Mouse (Mus musculus) T-helper 17 cell (primary cell): Measurements from ENCODE around the gene Rag2.

ENCODE experiments used
- in situ Hi-C, 2 experiments: fragments of 300-600 bp; cut with MboI, MseI; formaldehyde crosslinking; loops; 1 replicate in 1 of 2; 2 replicates in 1 of 2; pipeline ENCODE4 v1.15.1; 2025; ENCODE audit warnings: high pct_unique_total_duplicates in 2 of 2

Rag2 gene

GRCm38 (mm10) chr2:101624011-101624410, 507 bp upstream of the Rag2 start:
- in situ Hi-C loops = no loop called here

DNA sequence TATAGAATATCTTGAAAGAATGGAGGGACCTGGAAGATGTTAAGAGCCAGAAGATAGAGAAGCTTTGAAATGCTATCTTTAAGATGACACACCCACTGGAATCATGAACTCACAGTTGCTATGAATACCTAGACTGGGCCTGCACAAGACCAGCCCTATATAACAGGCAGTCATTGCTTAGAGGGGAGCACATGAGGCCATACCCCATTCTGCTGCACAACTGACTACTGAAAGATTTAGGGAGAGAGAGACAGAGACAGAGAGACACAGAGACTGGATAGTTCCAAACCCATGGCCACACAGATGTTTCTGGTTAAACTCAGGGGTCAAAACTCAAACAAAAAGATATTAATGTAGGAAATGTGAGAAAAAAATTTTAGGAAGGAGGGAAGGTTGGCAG, 2.7 kb downstream of the Rag2 start:
- in situ Hi-C loops = no loop called here

DNA sequence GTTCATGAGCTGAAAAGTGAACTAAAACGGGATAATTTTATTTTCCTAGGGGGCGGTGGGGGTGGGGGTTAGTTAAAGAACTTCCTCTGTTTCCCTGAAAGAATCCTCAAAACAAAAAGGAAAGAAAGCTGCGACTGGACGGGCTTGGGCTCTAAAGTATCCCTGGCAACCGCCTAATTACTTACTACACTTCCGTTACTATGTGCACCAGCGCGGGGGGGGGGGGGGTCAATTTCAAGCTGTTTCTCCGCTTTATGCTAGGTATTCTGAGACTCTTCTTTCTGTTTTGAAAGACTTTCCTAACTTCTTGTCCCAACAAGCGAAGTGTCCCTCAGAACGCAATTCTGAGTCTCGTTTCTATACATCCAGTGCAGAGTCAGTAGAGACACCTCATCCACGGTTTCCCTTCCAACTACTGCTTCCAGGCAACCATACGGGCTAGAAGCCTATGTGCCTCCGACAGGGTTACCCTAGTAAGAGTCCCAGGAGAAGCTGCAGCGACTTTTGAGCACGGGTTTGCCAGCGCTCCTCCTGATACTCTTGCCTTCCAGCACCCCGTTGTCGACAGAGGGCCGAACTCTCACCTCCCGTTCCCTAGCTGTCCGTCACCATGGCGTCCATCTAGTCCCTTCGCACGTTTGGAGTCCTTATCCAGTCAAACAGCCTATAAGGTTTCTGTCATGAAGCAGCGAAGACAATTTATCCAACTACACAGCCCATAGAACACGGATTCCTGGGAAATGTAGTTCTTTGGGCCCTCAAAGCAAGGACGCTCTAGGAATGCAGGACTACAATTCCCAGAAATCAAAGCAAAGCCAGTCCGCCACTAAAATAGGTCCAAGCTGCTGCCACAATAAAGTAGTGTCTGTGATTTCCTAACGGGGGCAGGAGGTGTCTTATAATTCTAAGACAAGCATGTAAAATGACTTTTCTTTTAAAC, 4.0 kb downstream of the Rag2 start:
- in situ Hi-C loops = no loop called here

- in situ Hi-C loops = no loop called here
Observed at GRCm38 (mm10) chr2:101638979-101639839, 14.7 kb downstream of the Rag2 start.

DNA sequence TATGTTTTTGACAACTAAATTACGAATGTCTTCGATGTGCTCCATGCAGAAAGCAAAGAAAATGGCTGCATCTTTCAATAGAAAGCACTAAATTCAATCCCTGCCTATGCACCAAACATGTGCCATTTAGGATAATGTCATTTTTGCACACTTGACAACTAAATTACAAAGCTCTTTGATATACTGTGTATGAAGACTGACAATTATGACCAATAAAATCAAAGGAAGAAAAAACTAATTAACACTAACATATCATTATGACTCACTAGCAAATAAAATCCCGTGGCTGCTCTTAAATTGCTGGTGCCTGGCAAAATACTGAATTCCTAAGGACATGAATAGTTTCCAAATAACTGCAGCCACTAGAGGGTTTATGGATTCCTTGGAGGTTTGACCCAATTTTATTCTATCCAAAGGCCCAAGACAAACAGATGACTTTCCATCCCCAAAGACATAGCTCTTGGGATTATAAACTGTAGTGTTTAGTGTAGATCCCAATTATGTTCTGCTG, 15.4 kb downstream of the Rag2 start:
- in situ Hi-C loops = no loop called here

DNA sequence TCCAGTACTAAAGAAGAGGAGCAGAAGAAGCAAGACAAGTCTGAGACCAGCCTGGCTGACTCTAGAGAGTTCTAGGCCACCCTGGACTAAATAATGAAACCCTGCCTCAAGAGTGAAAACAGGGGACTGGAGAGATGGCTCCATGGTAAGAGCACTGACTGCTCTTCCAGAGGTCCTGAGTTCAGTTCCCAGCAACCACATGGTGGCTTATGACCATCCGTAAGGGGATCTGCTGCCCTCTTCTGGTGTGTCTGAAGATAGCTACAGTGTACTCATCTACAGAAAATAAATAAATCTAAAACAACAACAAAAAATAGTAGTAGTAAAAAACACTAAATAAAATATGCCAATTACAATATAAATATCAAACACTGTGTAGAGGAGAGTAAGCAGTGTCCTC, 21.3 kb downstream of the Rag2 start:
- in situ Hi-C loops = loop anchor here in 1 of 2 experiments (5.0 kb wide), 1 partner anchor 99 kb away; no protein-coding TSS in a partner anchor

DNA sequence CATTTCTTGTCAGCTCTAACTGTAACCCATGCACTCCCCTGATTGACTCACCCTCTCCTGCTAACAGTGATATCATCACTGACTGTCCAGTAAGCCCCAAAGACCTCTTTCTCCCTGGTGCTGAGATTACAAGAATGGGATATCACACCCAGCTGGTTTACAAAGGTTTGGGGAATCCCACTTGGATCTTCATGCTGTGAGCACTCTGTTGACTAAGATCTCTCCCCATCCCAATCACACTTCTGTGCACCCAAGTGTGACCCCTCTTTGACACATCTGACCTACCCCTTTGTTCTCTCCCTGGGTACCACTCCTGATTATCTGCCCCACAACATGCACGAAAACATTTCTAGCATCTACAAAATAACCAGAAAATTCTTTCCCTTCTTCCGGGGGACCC, 23.8 kb downstream of the Rag2 start:
- in situ Hi-C loops = loop anchor here in 1 of 2 experiments (5.0 kb wide), 1 partner anchor 101 kb away; no protein-coding TSS in a partner anchor

GRCm38 (mm10) chr2:101649114-101649671, 24.7 kb downstream of the Rag2 start, which contains the start of the genes Rag1 and B230118H07Rik:
Gene Rag1, minus strand, starts transcription at chr2:101649501.
Gene B230118H07Rik, minus strand, starts transcription at chr2:101649532.
- in situ Hi-C loops = loop anchor here in 1 of 2 experiments (5.0 kb wide), 1 partner anchor 102 kb away; no protein-coding TSS in a partner anchor

DNA sequence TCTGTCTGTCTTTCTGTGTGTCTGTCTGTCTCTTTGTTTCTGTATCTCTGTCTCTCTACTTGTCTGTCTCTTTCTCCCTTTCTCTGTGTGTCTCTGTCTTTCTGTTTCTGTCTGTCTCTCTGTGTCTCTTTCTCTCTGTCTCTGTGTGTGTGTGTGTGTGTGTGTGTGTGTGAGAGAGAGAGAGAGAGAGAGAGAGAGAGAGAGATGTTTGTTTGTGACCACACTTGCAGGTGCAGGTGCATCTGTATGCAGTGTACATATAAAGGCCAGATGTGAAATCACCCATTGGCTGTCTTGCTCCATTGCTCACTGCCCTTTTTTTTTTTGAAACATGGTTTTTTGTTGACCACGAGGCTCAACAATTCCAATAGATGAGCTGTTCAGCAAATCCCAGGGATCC, 25.9 kb downstream of the Rag2 start:
- in situ Hi-C loops = loop anchor here in 1 of 2 experiments (5.0 kb wide), 1 partner anchor 178 kb away; no protein-coding TSS in a partner anchor

DNA sequence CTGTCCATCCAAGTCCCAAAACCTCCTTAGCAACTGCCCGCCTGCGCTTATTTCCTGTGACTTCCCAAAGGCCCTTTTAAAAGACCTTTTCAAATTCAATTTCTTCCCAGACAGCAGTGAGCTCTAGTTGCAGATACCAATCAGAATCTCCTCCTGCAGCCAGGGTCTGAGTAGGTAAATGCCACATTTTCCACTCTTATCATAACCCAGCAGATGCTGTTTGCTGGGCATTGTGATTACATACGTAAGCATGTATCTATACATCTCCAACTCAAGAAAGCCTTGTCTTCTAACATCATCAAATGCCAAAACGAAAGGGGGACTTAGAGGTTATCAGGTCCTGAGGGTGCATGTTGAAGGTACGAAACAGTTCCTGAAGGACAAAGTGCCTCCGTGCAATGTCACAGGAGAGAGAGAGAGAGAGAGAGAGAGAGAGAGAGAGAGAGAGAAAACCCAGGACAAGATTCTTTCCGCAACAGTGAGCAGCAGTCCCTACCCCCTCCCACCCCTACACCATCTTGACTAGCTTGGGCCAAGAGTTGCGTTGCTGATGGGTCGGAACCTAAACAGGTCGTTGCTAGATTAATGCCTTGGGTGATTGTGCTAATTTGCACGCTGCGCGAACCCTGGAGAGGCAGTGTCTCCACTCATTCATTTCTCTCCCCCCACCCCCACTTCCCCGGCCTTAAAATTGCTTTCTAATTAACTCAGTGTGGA, 27.8 kb downstream of the Rag2 start:
- in situ Hi-C loops = loop anchor here in 1 of 2 experiments (5.0 kb wide), 1 partner anchor 180 kb away; no protein-coding TSS in a partner anchor

- in situ Hi-C loops = loop anchor here in 1 of 2 experiments (5.0 kb wide), 1 partner anchor 181 kb away; no protein-coding TSS in a partner anchor
Observed at GRCm38 (mm10) chr2:101652921-101653597, 28.5 kb downstream of the Rag2 start.

DNA sequence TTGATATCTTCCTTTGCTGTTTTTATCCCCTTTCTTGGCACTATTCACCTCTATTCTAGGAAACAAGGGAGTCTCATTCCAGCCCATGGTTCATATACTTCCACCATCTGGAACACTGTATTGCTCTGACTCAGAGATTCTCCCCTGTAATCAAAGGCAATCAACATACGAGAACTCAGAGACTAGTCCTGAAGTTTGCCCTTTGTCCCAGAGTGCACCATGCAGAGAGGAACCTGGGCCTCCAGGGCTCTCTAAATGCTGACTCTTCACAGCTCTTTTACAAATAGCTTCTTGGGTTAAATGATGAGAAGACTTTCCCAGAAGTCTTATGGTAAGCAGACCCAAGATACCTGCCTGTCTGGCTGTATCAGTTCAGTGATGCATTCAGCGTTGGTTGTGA, 36.0 kb downstream of the Rag2 start:
- in situ Hi-C loops = loop anchor here in 1 of 2 experiments (5.0 kb wide), 1 partner anchor 58 kb away; no protein-coding TSS in a partner anchor

- in situ Hi-C loops = no loop called here
Observed at GRCm38 (mm10) chr2:101665058-101665702, 40.7 kb downstream of the Rag2 start.

DNA sequence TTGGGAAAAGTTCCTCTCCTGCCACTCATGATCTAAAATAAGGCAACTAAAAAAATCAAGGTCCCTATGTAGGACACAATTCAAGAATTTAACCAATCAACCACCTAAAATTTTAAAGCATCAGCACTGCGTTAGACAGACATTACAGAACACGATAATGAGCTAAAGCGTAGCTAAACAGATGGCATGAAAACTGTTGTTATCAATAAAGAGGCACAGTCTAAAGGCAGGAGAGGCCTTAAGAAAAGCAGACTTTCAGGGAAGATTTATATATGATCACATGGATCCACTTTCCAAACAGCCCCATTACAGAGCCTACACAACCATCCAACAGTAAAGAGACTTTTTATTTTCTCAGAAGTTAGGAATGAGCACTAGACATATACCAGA, 41.2 kb downstream of the Rag2 start:
- in situ Hi-C loops = no loop called here

- in situ Hi-C loops = no loop called here
Observed at GRCm38 (mm10) chr2:101668751-101669150, 44.2 kb downstream of the Rag2 start.

DNA sequence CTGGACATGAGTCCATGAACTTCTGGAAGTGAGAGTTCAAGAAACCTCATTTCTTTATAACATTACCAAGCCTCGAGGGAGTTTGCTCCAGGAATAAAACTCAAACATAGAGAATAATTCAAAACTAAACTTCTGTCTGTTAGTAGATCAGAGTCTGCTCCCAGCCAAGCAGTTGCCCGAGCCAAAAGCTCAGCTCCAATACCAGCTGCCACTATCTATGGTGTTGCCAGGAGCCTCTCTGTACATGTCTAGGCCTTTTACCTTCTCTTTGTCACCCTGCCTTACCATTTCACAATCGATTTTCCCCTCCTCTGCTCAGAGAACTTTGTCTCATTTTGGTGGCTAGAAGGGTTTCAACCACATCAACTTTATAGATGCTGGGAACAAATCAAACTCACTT, 49.0 kb downstream of the Rag2 start:
- in situ Hi-C loops = no loop called here

- in situ Hi-C loops = no loop called here
Observed at GRCm38 (mm10) chr2:101678236-101679021, 53.9 kb downstream of the Rag2 start, which contains the start of gene Traf6. Gene Traf6, plus strand, starts transcription at chr2:101678429.

GRCm38 (mm10) chr2:101679164-101679784, 54.8 kb downstream of the Rag2 start:
- in situ Hi-C loops = no loop called here
